Mouse (Mus musculus) urinary bladder, postnatal 36 days (tissue): ENCODE data around the gene Ttc7b.

Experiments
- DNase-seq, 2 experiments: peaks; one replicate each; pipeline ENCODE4 v3.0.0; 2022; ENCODE audit warnings: low spot score in 2 of 2, mixed read lengths in 1 of 2

Ttc7b gene

GRCm38 (mm10) chr12:100520794-100521186 lies at the start of gene Ttc7b:
Gene Ttc7b, minus strand, starts transcription at chr12:100520826.
- peak; percentile 41 to 52 for DNase-seq

- no peak for DNase-seq
Measured at GRCm38 (mm10) chr12:100568831-100569230, 48.2 kb upstream of the Ttc7b start.

- DNase-seq = no peak
Measured at GRCm38 (mm10) chr12:100568105-100568504, 47.5 kb upstream of the Ttc7b start.

- no peak for DNase-seq
Measured at GRCm38 (mm10) chr12:100567627-100568026, 47.0 kb upstream of the Ttc7b start.

- no peak for DNase-seq
Measured at GRCm38 (mm10) chr12:100553675-100554074, 33.0 kb upstream of the Ttc7b start.

GRCm38 (mm10) chr12:100551972-100552371 lies 31.3 kb upstream of the Ttc7b start:
- DNase-seq = no peak

- DNase-seq = no peak
Measured at GRCm38 (mm10) chr12:100544194-100544567, 23.6 kb upstream of the Ttc7b start.

- no peak for DNase-seq
Measured at GRCm38 (mm10) chr12:100543437-100544193, 23.0 kb upstream of the Ttc7b start.

GRCm38 (mm10) chr12:100542494-100542893 lies 21.9 kb upstream of the Ttc7b start:
- no peak for DNase-seq

- no peak for DNase-seq
Measured at GRCm38 (mm10) chr12:100542076-100542475, 21.4 kb upstream of the Ttc7b start.

GRCm38 (mm10) chr12:100539158-100539714 lies 18.6 kb upstream of the Ttc7b start:
- DNase-seq = no peak

GRCm38 (mm10) chr12:100538445-100539157 lies 18.0 kb upstream of the Ttc7b start:
- no peak for DNase-seq

- DNase-seq = no peak
Measured at GRCm38 (mm10) chr12:100537091-100537490, 16.5 kb upstream of the Ttc7b start.

GRCm38 (mm10) chr12:100535028-100535427 lies 14.4 kb upstream of the Ttc7b start:
- DNase-seq = no peak

- no peak for DNase-seq
Measured at GRCm38 (mm10) chr12:100534028-100534427, 13.4 kb upstream of the Ttc7b start.

GRCm38 (mm10) chr12:100533209-100533608 lies 12.6 kb upstream of the Ttc7b start:
- no peak for DNase-seq

- DNase-seq = no peak
Measured at GRCm38 (mm10) chr12:100531740-100532139, 11.1 kb upstream of the Ttc7b start.

GRCm38 (mm10) chr12:100530871-100531270 lies 10.2 kb upstream of the Ttc7b start:
- DNase-seq = no peak

- DNase-seq = no peak
Measured at GRCm38 (mm10) chr12:100529651-100530050, 9.0 kb upstream of the Ttc7b start.

GRCm38 (mm10) chr12:100529172-100529571 lies 8.5 kb upstream of the Ttc7b start:
- peak; percentile 37 to 75 for DNase-seq

- no peak for DNase-seq
Measured at GRCm38 (mm10) chr12:100528246-100528645, 7.6 kb upstream of the Ttc7b start.

- peak; percentile 34 to 63 for DNase-seq
Measured at GRCm38 (mm10) chr12:100527753-100528152, 7.1 kb upstream of the Ttc7b start.

- no peak for DNase-seq
Measured at GRCm38 (mm10) chr12:100527241-100527640, 6.6 kb upstream of the Ttc7b start.
